Mouse (Mus musculus): ENCODE results near the gene C1qtnf9. TPM values are rescaled to one million over a fixed set of nuclear protein-coding genes. Genes with fewer than 3 reads are reported as not detected.

The C1qtnf9 gene
- polyA plus RNA-seq, 1 experiment = 2.0 TPM

- no peak overlapping the region for H3K27ac ChIP-seq (ENCODE audit: insufficient read depth, low read depth, low read length)
- no peaks in the 10 kb centered on the region for H3K27me3 ChIP-seq (replicated peaks; ENCODE audit: control insufficient read depth, insufficient read depth, low read length)
- DNase-seq = no peak
- no peaks in the 10 kb centered on the region for H3K4me1 ChIP-seq (ENCODE audit: control insufficient read depth, insufficient read depth, low read length)
- 85% methylated on average over 4 of the region's 4 CpGs for WGBS
- H3K4me3 ChIP-seq (ENCODE audit: insufficient read depth, low read depth, low read length) = no peak overlapping the region
- TF ChIP-seq CTCF (conservative IDR thresholded peaks at IDR 0.05; ENCODE audit: insufficient read depth, insufficient read length, low read depth, low read length) = no peak
- no peak for TF ChIP-seq POLR2A (IDR thresholded peaks at IDR 0.05; ENCODE audit: low read depth, low read length)
- H3K36me3 ChIP-seq (ENCODE audit: control insufficient read depth, insufficient read depth, low read length) = no peaks in the 10 kb centered on the region; the same call in none of the 2 replicates
These were observed 43.6 kb downstream of the C1qtnf9 start for GRCm38 (mm10) chr14:60811547-60811946.

- Histone ChIP-seq H3K36me3 (ENCODE audit: control insufficient read depth, insufficient read depth, low read length) (no peaks in the 10 kb centered on the region; the same call in none of the 2 replicates), H3K27me3 (replicated peaks; ENCODE audit: control insufficient read depth, insufficient read depth, low read length) (no peaks in the 10 kb centered on the region), H3K4me3 (ENCODE audit: insufficient read depth, low read depth, low read length) (no peak overlapping the region), H3K27ac (ENCODE audit: insufficient read depth, low read depth, low read length) (no peak overlapping the region), H3K4me1 (ENCODE audit: control insufficient read depth, insufficient read depth, low read length) (no peaks in the 10 kb centered on the region)
- 94% methylated on average over 5 of the region's 5 CpGs for WGBS
- TF ChIP-seq POLR2A (IDR thresholded peaks at IDR 0.05; ENCODE audit: low read depth, low read length) (no peak), CTCF (conservative IDR thresholded peaks at IDR 0.05; ENCODE audit: insufficient read depth, insufficient read length, low read depth, low read length) (no peak)
- no peak for DNase-seq
These were observed 47.2 kb downstream of the C1qtnf9 start for GRCm38 (mm10) chr14:60815098-60815497.

- no peak for TF ChIP-seq CTCF (conservative IDR thresholded peaks at IDR 0.05; ENCODE audit: insufficient read depth, insufficient read length, low read depth, low read length)
- Histone ChIP-seq H3K4me3 (ENCODE audit: insufficient read depth, low read depth, low read length) (no peak overlapping the region), H3K4me1 (ENCODE audit: control insufficient read depth, insufficient read depth, low read length) (no peaks in the 10 kb centered on the region), H3K27me3 (replicated peaks; ENCODE audit: control insufficient read depth, insufficient read depth, low read length) (no peaks in the 10 kb centered on the region), H3K27ac (ENCODE audit: insufficient read depth, low read depth, low read length) (no peak overlapping the region), H3K36me3 (ENCODE audit: control insufficient read depth, insufficient read depth, low read length) (no peaks in the 10 kb centered on the region; the same call in 1 of the 2 replicates)
- 52% methylated on average over 5 of the region's 5 CpGs for WGBS
- no peak for DNase-seq
These were observed 50.1 kb downstream of the C1qtnf9 start for GRCm38 (mm10) chr14:60818045-60818444.

- H3K4me1 ChIP-seq (ENCODE audit: control insufficient read depth, insufficient read depth, low read length) = no peaks in the 10 kb centered on the region
These were observed 62.2 kb downstream of the C1qtnf9 start for GRCm38 (mm10) chr14:60830096-60830495.

More at GRCm38 (mm10) chr14:60830096-60830495, 62.2 kb downstream of the C1qtnf9 start:
- TF ChIP-seq POLR2A (IDR thresholded peaks at IDR 0.05; ENCODE audit: low read depth, low read length) (no peak), CTCF (conservative IDR thresholded peaks at IDR 0.05; ENCODE audit: insufficient read depth, insufficient read length, low read depth, low read length) (no peak)
- DNase-seq = no peak
- WGBS = 88% methylated on average over 2 of the region's 2 CpGs
- Histone ChIP-seq H3K4me3 (ENCODE audit: insufficient read depth, low read depth, low read length) (no peak overlapping the region), H3K36me3 (ENCODE audit: control insufficient read depth, insufficient read depth, low read length) (peaks cover 10% of the 10 kb centered on the region), H3K27me3 (replicated peaks; ENCODE audit: control insufficient read depth, insufficient read depth, low read length) (no peaks in the 10 kb centered on the region), H3K27ac (ENCODE audit: insufficient read depth, low read depth, low read length) (no peak overlapping the region)

Other genes with a start within 250 kb of the C1qtnf9 start
- 24.1 and 27.7 TPM in 2 replicates for gene Spata13, start 134.1 kb upstream of the C1qtnf9 start, polyA plus RNA-seq (2012; rRNA removed)
- gene Mipep, start 16.4 kb downstream of the C1qtnf9 start, polyA plus RNA-seq (2012; rRNA removed) = 18.6 and 20.0 TPM in 2 replicates